Mouse (Mus musculus): ENCODE results near the gene Sdk2. TPM values are rescaled to one million over a fixed set of nuclear protein-coding genes. Genes with fewer than 3 reads are reported as not detected.

Gene Sdk2
- polyA plus RNA-seq, 1 experiment from 2014 or later: 7.1 TPM

- 20% methylated on average over 15 of the region's 15 CpGs for WGBS
- H3K27ac ChIP-seq (replicated peaks): peak overlapping the region; percentile 58
- H3K36me3 ChIP-seq: no peaks in the 10 kb centered on the region
- H3K9ac ChIP-seq (replicated peaks): no peak overlapping the region
- no peak overlapping the region for H3K4me3 ChIP-seq
- no peaks in the 10 kb centered on the region for H3K9me3 ChIP-seq
- H3K4me1 ChIP-seq: peaks cover 56% of the 10 kb centered on the region
- 0 out of 2 replicates have a peak, but pooled peaks have one; percentile 48 for ATAC-seq (ENCODE audit: low FRiP score, low read depth)
- peak overlapping the region; percentile 28 for H3K4me2 ChIP-seq (replicated peaks)
- H3K27me3 ChIP-seq: peaks cover 57% of the 10 kb centered on the region
Measured at GRCm38 (mm10) chr11:114016108-114016888, 50.5 kb downstream of the Sdk2 start.

DNA sequence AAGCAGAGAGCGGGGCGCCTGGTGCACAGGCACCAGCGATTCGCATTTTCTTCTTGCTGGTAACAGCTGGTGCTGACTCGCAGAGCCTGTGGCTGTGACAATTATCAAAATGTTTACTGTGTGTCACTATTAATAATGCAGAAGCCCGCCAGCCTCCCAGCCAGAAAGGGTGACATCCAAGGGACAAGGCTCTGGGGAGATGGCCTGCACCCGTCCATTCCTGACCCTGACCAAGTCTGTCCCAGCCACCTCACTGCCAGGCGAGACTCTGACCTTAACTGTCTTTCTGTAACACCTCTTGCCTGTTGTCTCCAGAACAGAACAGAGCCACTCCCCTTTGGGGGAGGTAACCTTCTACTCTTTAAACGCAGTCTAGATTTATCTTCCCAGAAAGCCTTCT, 55.3 kb downstream of the Sdk2 start:
- Histone ChIP-seq H3K4me2 (replicated peaks) (no peak overlapping the region), H3K4me3 (no peak overlapping the region), H3K9me3 (no peaks in the 10 kb centered on the region), H3K27me3 (peaks cover 27% of the 10 kb centered on the region), H3K27ac (replicated peaks) (peak overlapping the region; percentile 56), H3K36me3 (no peaks in the 10 kb centered on the region), H3K4me1 (peaks cover 31% of the 10 kb centered on the region), H3K9ac (replicated peaks) (no peak overlapping the region)
- 0 out of 2 replicates have a peak, but pooled peaks have one; percentile 5 for ATAC-seq (ENCODE audit: low FRiP score, low read depth)
- 63% methylated on average over 9 of the region's 9 CpGs for WGBS

- no peaks in the 10 kb centered on the region for H3K36me3 ChIP-seq
- peak overlapping the region; percentile 30; the same call in 1 of the 2 replicates for H3K4me2 ChIP-seq (replicated peaks)
- no peaks in the 10 kb centered on the region for H3K9me3 ChIP-seq
- H3K4me3 ChIP-seq: no peak overlapping the region
- H3K9ac ChIP-seq (replicated peaks): no peak overlapping the region
- H3K27ac ChIP-seq (replicated peaks): peak overlapping the region; percentile 66
- ATAC-seq (ENCODE audit: low FRiP score, low read depth): peak; percentile 73
- 6% methylated on average over 12 of the region's 12 CpGs for WGBS
- H3K27me3 ChIP-seq: no peaks in the 10 kb centered on the region; the same call in 1 of the 2 replicates
- H3K4me1 ChIP-seq: peaks cover 14% of the 10 kb centered on the region
Measured at GRCm38 (mm10) chr11:114005879-114006278, 61.0 kb downstream of the Sdk2 start.

GRCm38 (mm10) chr11:114004651-114005050, 62.2 kb downstream of the Sdk2 start:
- Histone ChIP-seq H3K4me1 (peaks cover 13% of the 10 kb centered on the region), H3K36me3 (no peaks in the 10 kb centered on the region), H3K4me2 (replicated peaks) (no peak overlapping the region), H3K27me3 (no peaks in the 10 kb centered on the region; the same call in 1 of the 2 replicates), H3K9ac (replicated peaks) (no peak overlapping the region), H3K9me3 (no peaks in the 10 kb centered on the region), H3K4me3 (no peak overlapping the region), H3K27ac (replicated peaks) (no peak overlapping the region)
- 89% methylated on average over 7 of the region's 7 CpGs for WGBS
- ATAC-seq (ENCODE audit: low FRiP score, low read depth): no peak

DNA sequence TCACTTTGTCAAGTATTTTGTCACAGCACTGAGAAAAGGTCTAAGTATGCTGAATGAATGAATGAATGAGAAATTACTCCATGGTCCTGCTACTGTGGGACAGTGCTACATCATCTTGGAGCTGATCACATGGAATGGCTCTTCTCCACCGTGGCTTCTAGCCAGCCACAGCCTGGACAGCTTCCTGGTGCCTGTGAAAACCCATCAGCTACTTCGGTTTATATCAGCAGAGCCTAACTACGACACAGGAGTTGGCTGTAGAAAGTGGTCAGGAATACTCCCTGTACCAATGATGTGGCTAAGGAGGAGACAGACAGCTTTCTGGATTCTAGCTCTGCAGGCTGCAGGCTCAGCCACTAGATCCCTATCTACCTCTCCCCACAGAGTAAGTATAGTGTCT, 63.7 kb downstream of the Sdk2 start:
- Histone ChIP-seq H3K4me3 (no peak overlapping the region), H3K9ac (replicated peaks) (no peak overlapping the region), H3K27me3 (no peaks in the 10 kb centered on the region; the same call in 1 of the 2 replicates), H3K9me3 (no peaks in the 10 kb centered on the region), H3K4me1 (peaks cover 13% of the 10 kb centered on the region), H3K27ac (replicated peaks) (no peak overlapping the region), H3K4me2 (replicated peaks) (no peak overlapping the region), H3K36me3 (no peaks in the 10 kb centered on the region)
- no peak for ATAC-seq (ENCODE audit: low FRiP score, low read depth)
- 91% methylated on average over 3 of the region's 3 CpGs for WGBS

- no peak overlapping the region for H3K4me2 ChIP-seq (replicated peaks)
- ATAC-seq (ENCODE audit: low FRiP score, low read depth): no peak; the same call in 1 of the 2 replicates
- no peak overlapping the region for H3K4me3 ChIP-seq
- peaks cover 6% of the 10 kb centered on the region; the same call in 1 of the 2 replicates for H3K27me3 ChIP-seq
- no peaks in the 10 kb centered on the region for H3K4me1 ChIP-seq
- no peaks in the 10 kb centered on the region for H3K36me3 ChIP-seq
- no peak overlapping the region for H3K9ac ChIP-seq (replicated peaks)
- WGBS: 58% methylated on average over 6 of the region's 6 CpGs
- H3K27ac ChIP-seq (replicated peaks): no peak overlapping the region
- no peaks in the 10 kb centered on the region for H3K9me3 ChIP-seq
Measured at GRCm38 (mm10) chr11:114000051-114000450, 66.8 kb downstream of the Sdk2 start.

- 99% methylated on average over 3 of the region's 3 CpGs for WGBS
- H3K4me2 ChIP-seq (replicated peaks): no peak overlapping the region
- ATAC-seq (ENCODE audit: low FRiP score, low read depth): no peak
Measured at GRCm38 (mm10) chr11:113998702-113999101, 68.1 kb downstream of the Sdk2 start.

GRCm38 (mm10) chr11:113993921-113994320, 72.9 kb downstream of the Sdk2 start:
- Histone ChIP-seq H3K4me3 (no peak overlapping the region), H3K36me3 (no peaks in the 10 kb centered on the region), H3K4me2 (replicated peaks) (no peak overlapping the region), H3K27me3 (peaks cover 14% of the 10 kb centered on the region), H3K9me3 (no peaks in the 10 kb centered on the region), H3K27ac (replicated peaks) (no peak overlapping the region), H3K9ac (replicated peaks) (no peak overlapping the region), H3K4me1 (peaks cover 30% of the 10 kb centered on the region)
- no peak for ATAC-seq (ENCODE audit: low FRiP score, low read depth)
- 94% methylated on average over 6 of the region's 6 CpGs for WGBS

More at GRCm38 (mm10) chr11:113998702-113999101, 68.1 kb downstream of the Sdk2 start:
- peaks cover 10% of the 10 kb centered on the region for H3K27me3 ChIP-seq
- H3K27ac ChIP-seq (replicated peaks): no peak overlapping the region
- H3K9ac ChIP-seq (replicated peaks): no peak overlapping the region
- H3K4me1 ChIP-seq: peaks cover 1% of the 10 kb centered on the region; the same call in 1 of the 2 replicates
- no peak overlapping the region for H3K4me3 ChIP-seq
- no peaks in the 10 kb centered on the region for H3K9me3 ChIP-seq
- H3K36me3 ChIP-seq: no peaks in the 10 kb centered on the region

DNA sequence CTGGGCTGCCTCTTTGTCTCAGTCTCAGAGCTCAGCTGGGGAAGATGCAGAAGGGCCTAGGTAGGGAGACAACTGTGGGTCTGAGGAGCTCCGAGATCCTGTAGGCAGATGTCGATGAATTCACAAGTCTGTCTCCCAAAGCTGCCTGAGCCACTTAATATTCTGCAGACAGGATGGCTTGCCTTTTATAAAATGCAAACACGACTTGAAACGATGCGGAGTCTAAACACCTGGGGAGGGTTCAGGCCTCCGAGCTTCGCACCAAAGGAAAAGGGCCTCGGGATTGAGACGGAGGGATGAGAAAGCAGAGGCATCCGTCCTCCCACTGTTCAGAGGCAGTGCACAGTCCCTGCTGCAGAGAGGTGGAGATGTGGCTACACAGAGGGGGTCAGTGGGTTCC, 74.0 kb downstream of the Sdk2 start:
- ATAC-seq (ENCODE audit: low FRiP score, low read depth): no peak
- WGBS: 47% methylated on average over 10 of the region's 10 CpGs
- H3K36me3 ChIP-seq: no peaks in the 10 kb centered on the region
- no peak overlapping the region for H3K9ac ChIP-seq (replicated peaks)
- no peaks in the 10 kb centered on the region for H3K9me3 ChIP-seq
- peaks cover 32% of the 10 kb centered on the region for H3K4me1 ChIP-seq
- H3K27ac ChIP-seq (replicated peaks): 0 out of 2 replicates have a peak overlapping the region, but pooled peaks have one; percentile 15
- no peak overlapping the region for H3K4me3 ChIP-seq
- peaks cover 14% of the 10 kb centered on the region for H3K27me3 ChIP-seq
- no peak overlapping the region for H3K4me2 ChIP-seq (replicated peaks)

GRCm38 (mm10) chr11:113991886-113992285, 75.0 kb downstream of the Sdk2 start:
- WGBS: 89% methylated on average over 8 of the region's 8 CpGs
- H3K27me3 ChIP-seq: peaks cover 14% of the 10 kb centered on the region
- H3K27ac ChIP-seq (replicated peaks): no peak overlapping the region
- H3K9ac ChIP-seq (replicated peaks): no peak overlapping the region
- no peak overlapping the region for H3K4me2 ChIP-seq (replicated peaks)
- no peaks in the 10 kb centered on the region for H3K36me3 ChIP-seq
- H3K9me3 ChIP-seq: no peaks in the 10 kb centered on the region
- H3K4me3 ChIP-seq: no peak overlapping the region
- H3K4me1 ChIP-seq: peaks cover 35% of the 10 kb centered on the region
- ATAC-seq (ENCODE audit: low FRiP score, low read depth): no peak

DNA sequence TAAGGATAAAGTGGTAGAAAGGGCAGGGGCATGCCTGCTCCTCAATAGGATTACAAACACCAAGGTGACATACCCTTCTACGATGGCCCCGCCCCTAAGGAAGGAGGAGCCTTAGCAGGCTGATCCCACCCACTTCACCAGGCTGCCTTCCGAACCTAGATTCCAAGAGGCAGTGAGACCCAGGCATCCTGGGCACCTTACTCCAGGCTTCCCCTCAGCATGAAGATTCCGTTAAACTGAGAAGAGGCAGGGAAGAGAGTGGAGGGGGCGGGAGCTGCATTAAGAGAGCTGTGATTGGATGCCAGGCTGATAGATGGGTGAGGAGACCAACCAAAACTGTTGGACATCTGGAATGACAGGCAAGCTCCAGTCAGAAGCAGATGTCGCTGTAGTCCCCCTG, 76.4 kb downstream of the Sdk2 start:
- H3K4me2 ChIP-seq (replicated peaks): peak overlapping the region; percentile 41
- H3K4me1 ChIP-seq: peaks cover 49% of the 10 kb centered on the region
- peak overlapping the region; percentile 46 for H3K27ac ChIP-seq (replicated peaks)
- peaks cover 8% of the 10 kb centered on the region for H3K27me3 ChIP-seq
- 1% methylated on average over 6 of the region's 6 CpGs for WGBS
- H3K9me3 ChIP-seq: no peaks in the 10 kb centered on the region
- H3K36me3 ChIP-seq: no peaks in the 10 kb centered on the region
- H3K9ac ChIP-seq (replicated peaks): 0 out of 2 replicates have a peak overlapping the region, but pooled peaks have one; percentile 8
- peak overlapping the region; percentile 32 for H3K4me3 ChIP-seq
- peak; percentile 73 for ATAC-seq (ENCODE audit: low FRiP score, low read depth)

GRCm38 (mm10) chr11:113990065-113990464, 76.8 kb downstream of the Sdk2 start:
- H3K4me3 ChIP-seq: peak overlapping the region; percentile 32
- 0 out of 2 replicates have a peak overlapping the region, but pooled peaks have one; percentile 8 for H3K9ac ChIP-seq (replicated peaks)
- no peaks in the 10 kb centered on the region for H3K9me3 ChIP-seq
- no peaks in the 10 kb centered on the region for H3K36me3 ChIP-seq
- ATAC-seq (ENCODE audit: low FRiP score, low read depth): no peak
- WGBS: 22% methylated on average over 4 of the region's 4 CpGs
- peaks cover 8% of the 10 kb centered on the region for H3K27me3 ChIP-seq
- H3K4me2 ChIP-seq (replicated peaks): peak overlapping the region; percentile 41
- H3K4me1 ChIP-seq: peaks cover 53% of the 10 kb centered on the region
- peak overlapping the region; percentile 46 for H3K27ac ChIP-seq (replicated peaks)

Measured in midbrain, embryonic 12.5 days (tissue).